Mouse (Mus musculus) activated CD4-positive, CD25-positive, alpha-beta regulatory T cell, adult 4 months (primary cell): ENCODE data around the gene Nol7. TPM values are rescaled to one million over a fixed set of nuclear protein-coding genes. Genes with fewer than 3 reads are reported as not detected.

Experiments
- ATAC-seq: one replicate; pipeline ENCODE4 v1.8.0; 2017
- polyA plus RNA-seq, 2 experiments: library from polyadenylated mRNA; unstranded; fragments of 100-300 nt; shearing (Covaris generic); gene quantifications; one replicate each; pipeline ENCODE4 v1.2.1; 2017

The Nol7 gene
- polyA plus RNA-seq, 2 experiments from 2014 or later = 146 to 156 TPM

DNA sequence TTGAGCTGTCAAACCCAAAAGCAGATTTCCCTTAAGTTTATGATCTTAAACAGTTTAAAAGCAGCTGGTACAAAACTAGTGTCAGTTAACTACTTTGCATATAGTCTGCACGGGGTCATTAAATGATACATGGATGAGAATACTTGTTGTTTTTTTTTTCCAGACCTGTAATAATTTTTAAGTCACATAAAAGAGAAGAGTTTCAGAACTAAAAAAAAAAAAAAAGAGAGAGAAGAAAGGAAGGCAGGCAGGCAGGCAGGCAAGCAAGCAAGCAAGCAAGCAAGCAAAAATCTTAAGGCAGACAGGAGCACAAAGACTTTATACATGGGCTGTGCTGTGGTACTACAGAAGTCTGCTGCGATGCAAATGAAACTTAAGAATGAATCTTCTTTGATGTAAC lies 35.2 kb downstream of the Nol7 start:
- no peak for ATAC-seq

DNA sequence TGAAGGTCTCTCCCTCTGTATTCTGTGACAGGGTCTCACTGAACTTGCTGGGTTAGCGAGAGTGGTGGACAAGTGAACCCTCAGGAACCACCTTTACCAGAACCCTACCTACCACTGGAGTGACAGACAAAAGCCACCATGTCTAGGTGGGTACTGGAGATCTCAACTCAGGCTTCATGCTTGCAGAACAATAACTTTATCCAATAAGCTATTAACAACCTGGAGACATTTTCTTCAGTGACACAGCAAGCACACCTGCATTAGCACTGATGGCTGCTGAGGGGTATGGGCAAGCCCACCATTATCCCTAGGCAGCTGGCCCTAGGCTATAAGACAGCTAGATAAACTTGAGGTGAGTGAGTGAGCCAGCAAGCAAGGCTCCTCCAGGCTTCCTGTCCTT lies 42.2 kb downstream of the Nol7 start:
- no peak for ATAC-seq

DNA sequence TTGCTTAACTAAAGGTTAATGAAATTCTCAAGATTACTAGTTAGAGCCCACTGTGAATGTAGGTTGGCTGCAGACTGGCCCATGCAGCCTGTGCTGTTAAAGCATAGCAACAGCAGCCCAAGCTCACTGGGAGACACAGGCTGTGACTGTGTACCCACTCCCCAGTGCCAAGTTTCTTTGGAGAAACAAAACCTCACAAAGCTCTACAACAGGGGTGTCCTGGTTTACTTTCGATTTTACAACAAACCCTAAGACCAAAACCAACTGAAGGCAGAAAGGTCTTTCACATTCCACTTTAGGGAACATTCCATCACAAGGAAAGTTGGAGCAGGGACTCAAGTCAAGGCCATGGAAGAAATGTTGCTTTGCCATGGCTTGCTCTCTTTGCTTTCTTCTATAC lies 44.4 kb downstream of the Nol7 start:
- ATAC-seq = no peak

DNA sequence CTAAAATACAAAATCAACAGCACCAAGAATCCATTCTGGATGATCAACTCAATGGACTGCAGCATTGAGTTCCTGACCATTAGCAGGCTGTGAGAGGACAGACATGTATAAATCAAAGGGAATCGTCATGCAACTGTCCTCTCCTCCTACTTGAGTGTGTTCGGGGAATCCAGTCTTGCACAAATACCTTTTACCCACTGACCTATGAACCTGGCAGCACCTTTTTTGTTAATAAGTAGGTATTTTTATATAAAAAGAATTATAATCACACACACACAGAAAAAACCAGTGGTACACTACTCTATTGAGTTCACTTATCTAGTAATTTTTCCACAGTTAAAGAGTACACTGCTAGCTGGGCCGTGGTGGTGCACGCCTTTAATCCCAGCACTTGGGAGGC lies 45.5 kb downstream of the Nol7 start:
- no peak for ATAC-seq

DNA sequence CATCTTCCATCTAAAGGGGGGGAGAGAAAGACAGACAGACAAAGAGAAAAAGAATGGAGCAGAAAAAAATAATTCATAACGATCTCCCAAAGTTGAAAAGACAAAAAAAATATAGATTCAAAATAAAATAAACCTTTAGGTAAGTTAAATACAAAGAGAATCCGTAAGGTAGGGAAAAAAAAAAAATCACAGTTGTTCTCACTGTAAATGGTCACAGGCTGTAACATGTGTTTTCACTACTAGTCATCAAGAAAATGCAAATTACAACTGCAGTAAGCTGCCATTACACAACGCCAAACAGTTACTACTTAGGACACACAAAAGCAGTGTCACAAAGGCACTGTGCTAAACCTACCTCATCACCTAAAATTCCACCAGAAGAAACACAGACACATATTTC lies 46.5 kb downstream of the Nol7 start:
- no peak for ATAC-seq

DNA sequence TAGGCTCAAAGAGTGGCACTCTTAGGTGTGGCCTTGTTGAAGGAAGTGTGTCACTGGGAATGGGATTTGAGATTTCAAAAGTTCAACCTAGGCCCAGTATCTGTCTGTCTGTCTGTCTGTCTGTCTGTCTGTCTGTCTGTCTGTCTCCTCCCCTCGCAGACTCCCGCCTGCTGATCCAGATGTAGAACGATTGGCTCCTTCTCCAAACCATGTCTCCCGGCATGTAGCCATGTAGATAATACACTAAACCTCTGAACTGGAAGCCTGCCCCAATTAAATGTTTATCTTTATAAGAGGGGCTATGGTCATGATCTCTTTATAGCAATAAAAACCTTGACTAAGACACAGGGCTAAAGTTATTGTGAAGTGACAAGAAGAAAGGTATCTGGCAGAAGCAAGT lies 47.6 kb downstream of the Nol7 start:
- peak; percentile 22 for ATAC-seq

DNA sequence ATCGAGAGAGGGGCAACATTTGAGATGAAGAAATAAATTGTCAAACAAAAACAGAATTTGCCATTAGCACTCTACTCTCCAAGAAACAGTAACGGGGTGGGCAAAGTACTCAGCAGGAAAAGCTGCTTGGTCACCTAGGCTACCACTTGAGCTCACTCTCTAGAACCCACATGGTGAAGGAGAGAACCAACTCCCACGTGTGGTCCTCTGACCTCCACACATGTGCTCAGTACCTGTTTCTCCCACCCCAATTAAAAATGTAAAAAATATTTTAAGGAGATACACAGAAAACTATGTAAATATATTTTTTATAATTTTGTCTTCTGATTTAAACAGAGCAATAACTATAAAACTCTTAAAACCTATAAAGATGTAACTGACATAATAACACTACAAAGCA lies 49.5 kb downstream of the Nol7 start:
- no peak for ATAC-seq

DNA sequence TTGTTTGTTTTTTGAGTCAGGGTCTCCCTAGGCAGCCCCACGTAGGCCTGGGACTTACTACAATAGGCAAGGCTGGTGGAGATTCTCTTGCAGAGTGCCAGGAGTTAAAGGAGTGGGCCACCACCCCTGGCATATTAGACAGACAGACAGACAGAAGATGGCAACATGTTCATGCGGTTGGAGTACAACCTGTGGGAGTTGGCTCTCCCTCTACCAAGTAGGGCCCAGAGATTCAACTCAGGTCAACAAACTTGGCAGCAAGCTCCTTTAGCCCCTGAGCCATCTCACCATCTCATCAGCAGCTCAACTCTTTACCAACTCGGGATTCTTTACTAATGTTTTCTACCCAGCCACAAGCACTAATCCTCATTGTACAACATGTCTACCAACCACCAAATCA lies 52.5 kb downstream of the Nol7 start:
- no peak for ATAC-seq

DNA sequence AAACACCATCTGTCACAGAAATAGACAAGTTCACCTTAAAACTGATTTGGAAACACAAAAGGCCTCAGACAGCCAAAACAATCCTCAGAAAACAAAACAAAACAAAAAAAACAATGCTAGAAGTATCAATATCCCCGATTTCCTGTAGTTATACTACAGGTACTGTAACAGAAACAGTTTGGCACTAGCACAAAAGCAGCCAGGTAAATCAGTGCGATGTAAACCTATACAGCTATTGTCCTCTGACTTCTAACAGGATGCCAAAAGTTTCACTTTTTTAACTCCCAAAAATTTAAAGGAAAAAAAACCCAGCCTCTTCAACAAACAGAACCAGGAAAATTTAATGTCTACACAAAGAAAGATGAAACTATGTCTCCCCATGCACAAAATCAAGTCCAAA lies 54.0 kb downstream of the Nol7 start:
- no peak for ATAC-seq

DNA sequence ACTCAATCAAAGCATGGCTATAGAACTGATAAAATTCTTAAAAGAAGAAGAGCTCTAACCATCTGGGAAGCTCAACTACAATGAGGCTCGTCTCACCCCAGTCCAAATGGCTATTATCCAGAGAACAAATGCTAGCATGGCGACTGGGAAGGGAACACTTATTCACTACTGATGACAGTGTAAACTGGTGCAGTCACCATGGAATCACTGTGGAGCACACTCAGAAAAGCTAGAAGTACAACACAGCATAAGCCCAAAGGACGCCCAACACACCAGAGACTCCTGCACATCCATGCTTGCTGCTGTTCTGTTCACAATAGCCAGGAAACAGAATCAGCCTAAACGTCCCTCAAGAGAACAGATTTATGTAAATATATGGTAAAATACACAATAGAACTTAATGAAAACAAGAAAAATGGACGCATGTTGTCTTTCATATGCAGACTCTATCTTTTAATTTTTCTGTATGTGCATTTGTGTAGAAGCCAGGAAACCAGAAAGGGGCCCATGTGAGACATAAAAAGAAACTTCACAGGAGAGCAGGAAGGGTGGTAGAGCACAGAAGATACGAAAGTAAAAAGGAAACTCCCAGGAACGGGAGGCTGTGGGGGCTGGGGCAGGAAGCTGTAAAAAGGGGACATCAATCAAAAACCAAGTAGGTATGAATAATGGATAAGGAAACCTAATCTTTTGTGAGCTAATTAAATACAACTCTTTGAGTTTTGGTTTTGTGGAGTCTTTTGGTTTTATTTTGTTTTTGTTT lies 54.8 kb downstream of the Nol7 start:
- ATAC-seq = peak; percentile 84

DNA sequence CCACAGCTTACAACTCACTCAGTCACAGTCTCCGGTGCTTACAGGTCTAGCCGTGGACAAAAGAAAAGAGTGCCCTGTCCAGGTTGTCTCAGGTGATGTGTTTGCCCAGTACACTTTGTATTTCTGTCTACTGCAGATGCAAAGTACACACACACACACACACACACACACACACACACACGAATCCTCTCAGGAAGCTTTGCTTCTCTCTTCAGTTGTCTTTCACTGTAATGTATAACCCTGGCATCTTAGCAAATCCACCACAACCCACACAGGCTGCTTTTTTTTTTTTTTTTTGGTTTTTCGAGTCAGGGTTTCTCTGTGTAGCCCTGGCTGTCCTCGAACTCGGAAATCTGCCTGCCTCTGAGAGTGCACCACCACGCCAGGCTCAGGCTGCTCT lies 56.2 kb downstream of the Nol7 start:
- ATAC-seq = no peak

Other genes starting within 250 kb of the Nol7 start
- gene Tbc1d7, start 226.9 kb upstream of the Nol7 start, polyA plus RNA-seq = 10 to 100 TPM; 14.1 to 14.3 TPM
- 1 to 10 TPM; 2.5 to 4.0 TPM for gene Gfod1, start 94.2 kb upstream of the Nol7 start, polyA plus RNA-seq
- 10 to 100 TPM; 21.7 to 25.4 TPM for gene Sirt5, start 32.9 kb upstream of the Nol7 start, polyA plus RNA-seq
- 10 to 100 TPM; 28.5 to 32.8 TPM for gene Ranbp9, start 82.9 kb downstream of the Nol7 start, polyA plus RNA-seq
- 10 to 100 TPM; 11.0 to 11.2 TPM for gene Mcur1, start 161.8 kb downstream of the Nol7 start, polyA plus RNA-seq
- under 1 TPM in 1 of 2 experiments, not detected in 1; 0.86 TPM for gene Rnf182, start 217.3 kb downstream of the Nol7 start, polyA plus RNA-seq